In genomic region chr16:95855230-95855629, GRCm38 (mm10) we compare ENCODE assay signal across 12 mouse cellular contexts.
DNase-seq lines count a peak whose midpoint lies in the region; ATAC-seq and TF ChIP-seq lines count a peak whose summit lies in the region.
"Had no signal": no experiment of that assay in that cellular context is flagged by ENCODE, and none has a peak within 500 bp of the region (broad histone marks: within the 10 kb centered on the region; RNA-seq: fewer than 3 reads in every experiment).

No protein-coding gene starts in this region.

- TF ChIP-seq CTCF in thymus, adult 2 months (IDR thresholded peaks at IDR 0.05; ENCODE audit: borderline replicate concordance, control insufficient read depth, extremely low read depth, insufficient read depth, low read length, poor library complexity): no peak

- no peak overlapping the region for H3K4me3 ChIP-seq in thymus, adult 2 months (ENCODE audit: control insufficient read depth, insufficient read depth, low read length)
- no peak overlapping the region for H3K4me3 ChIP-seq in midbrain, embryonic 15.5 days
- H3K4me3 ChIP-seq: embryonic facial prominence, embryonic 12.5 days; limb, embryonic 15.5 days had no signal

- H3K27me3 ChIP-seq in thymus, adult 2 months (ENCODE audit: control insufficient read depth, insufficient read depth, low read length): no peaks in the 10 kb centered on the region
- H3K27me3 ChIP-seq in midbrain, embryonic 15.5 days (replicated peaks): no peaks in the 10 kb centered on the region
- H3K27me3 ChIP-seq: embryonic facial prominence, embryonic 12.5 days; limb, embryonic 15.5 days had no signal

- no peak for TF ChIP-seq POLR2A in thymus, adult 2 months (IDR thresholded peaks at IDR 0.05; ENCODE audit: control insufficient read depth, extremely low read depth, insufficient read depth, low read length, poor library complexity)

- ATAC-seq in midbrain, embryonic 15.5 days (replicated peaks): no peak

- peak overlapping the region; percentile 80 for H3K27ac ChIP-seq in thymus, adult 2 months (ENCODE audit: control insufficient read depth, insufficient read depth, low read length)
- no peak overlapping the region for H3K27ac ChIP-seq in midbrain, embryonic 15.5 days
- H3K27ac ChIP-seq: embryonic facial prominence, embryonic 12.5 days; kidney, postnatal 0 days; limb, embryonic 15.5 days had no signal

- H3K36me3 ChIP-seq in thymus, adult 2 months (ENCODE audit: control insufficient read depth, insufficient read depth, low read length): no peaks in the 10 kb centered on the region
- H3K36me3 ChIP-seq in midbrain, embryonic 15.5 days (replicated peaks): no peaks in the 10 kb centered on the region
- H3K36me3 ChIP-seq: embryonic facial prominence, embryonic 12.5 days; G1E; limb, embryonic 15.5 days had no signal

- WGBS in thymus, adult 2 months: 44% methylated on average over 2 of the region's 2 CpGs
- WGBS in midbrain, embryonic 15.5 days: 69% methylated on average over 2 of the region's 2 CpGs

- no peak overlapping the region for H3K9ac ChIP-seq in midbrain, embryonic 15.5 days
- H3K9ac ChIP-seq: embryonic facial prominence, embryonic 12.5 days; limb, embryonic 15.5 days had no signal

- DNase-seq in kidney, adult 9 months: peak; percentile 45
- DNase-seq in kidney, adult 18-20 months: no peak
- DNase-seq in fat pad, adult 2 months (ENCODE audit: extremely low read depth, low read depth, low spot score): peak; percentile 71
- DNase-seq in lung, adult 18-20 months: peak; percentile 90 to 94
- DNase-seq in thymus, adult 2 months: peak; percentile 49
- no peak for DNase-seq in layer of hippocampus, adult 18-20 months (ENCODE audit: low spot score in 2 of 2)
- no peak for DNase-seq in right cerebral cortex, postnatal 25 days

- H3K9me3 ChIP-seq in midbrain, embryonic 15.5 days: no peaks in the 10 kb centered on the region
- H3K9me3 ChIP-seq: embryonic facial prominence, embryonic 12.5 days; G1E; limb, embryonic 15.5 days had no signal

- H3K4me2 ChIP-seq in midbrain, embryonic 15.5 days: no peak overlapping the region
- H3K4me2 ChIP-seq: embryonic facial prominence, embryonic 12.5 days; limb, embryonic 15.5 days had no signal

- peaks cover 17% of the 10 kb centered on the region for H3K4me1 ChIP-seq in thymus, adult 2 months (replicated peaks; ENCODE audit: control insufficient read depth, insufficient read depth, low read length)
- no peaks in the 10 kb centered on the region for H3K4me1 ChIP-seq in midbrain, embryonic 15.5 days
- H3K4me1 ChIP-seq: embryonic facial prominence, embryonic 12.5 days; limb, embryonic 15.5 days had no signal

Comparison
In these comparisons a context has a peak if more than half of its experiments do, and no peak if none do; other contexts are left out.
1. DNase-seq: peak in kidney, adult 9 months (single experiment), fat pad, adult 2 months (single experiment), lung, adult 18-20 months (2 of 2) and thymus, adult 2 months (single experiment); none in kidney, adult 18-20 months (single experiment), layer of hippocampus, adult 18-20 months (0 of 2) and right cerebral cortex, postnatal 25 days (single experiment).